Mouse (Mus musculus) olfactory bulb, adult 2 months (tissue): ENCODE measurements at regions not wholly inside any gene's neighbourhood (a gene's known extent, or its start where the extent isn't known, plus 50 kb on each side); places are given as distances from the start of the nearest gene placed in this dataset.

Experiments
- CTCF ChIP-seq: fragments of 200-500 bp; IDR thresholded peaks from 2 replicates; pipeline ENCODE4 v1.5.1; 2012; ENCODE audit warnings: low read depth, mild to moderate bottlenecking, low read length, moderate library complexity; ENCODE audit not compliant: insufficient read depth
- POLR2A ChIP-seq: fragments of 200-500 bp; IDR thresholded peaks from 2 replicates; pipeline ENCODE4 v1.6.1; 2012; ENCODE audit warnings: mild to moderate bottlenecking, low read depth, low read length, moderate library complexity; ENCODE audit not compliant: insufficient read depth

- TF ChIP-seq CTCF (no peak), POLR2A (no peak)
Measured at GRCm38 (mm10) chr1:177547716-177548115, 105.6 kb downstream of the Zbtb18 start.
